Mouse (Mus musculus) small intestine, adult 2 months (tissue): Measurements from ENCODE around the gene Arfrp1. TPM values are rescaled to one million over a fixed set of nuclear protein-coding genes. Genes with fewer than 3 reads are reported as not detected.

Experiments used
- H3K27ac ChIP-seq: fragments of 200-500 bp; 2 replicates; pipeline ENCODE4 v1.5.1; 2012; ENCODE audit warnings: low read depth, low read length, control low read depth, inconsistent platforms; ENCODE audit not compliant: insufficient read depth
- H3K27me3 ChIP-seq: fragments of 200-500 bp; 2 replicates; pipeline ENCODE4 v1.6.1; 2012; ENCODE audit warnings: mild to moderate bottlenecking, moderate library complexity, low read length, inconsistent platforms; ENCODE audit not compliant: control insufficient read depth, insufficient read depth
- H3K36me3 ChIP-seq: fragments of 200-500 bp; 2 replicates; pipeline ENCODE4 v1.6.1; 2012; ENCODE audit warnings: mild to moderate bottlenecking, low read length, control low read depth, inconsistent platforms; ENCODE audit not compliant: control insufficient read depth, insufficient read depth
- H3K4me1 ChIP-seq: fragments of 200-500 bp; 2 replicates; pipeline ENCODE4 v1.6.1; 2012; ENCODE audit warnings: low read length, inconsistent platforms, mixed read lengths; ENCODE audit not compliant: control insufficient read depth, insufficient read depth, insufficient read length
- H3K4me3 ChIP-seq: fragments of 200-500 bp; 2 replicates; pipeline ENCODE4 v1.5.1; 2012; ENCODE audit warnings: low read depth, mild to moderate bottlenecking, control low read depth, inconsistent platforms, low read length, moderate library complexity
- CTCF ChIP-seq: fragments of 200-500 bp; IDR thresholded peaks from 2 replicates; pipeline ENCODE4 v1.5.1; 2012; ENCODE audit warnings: low read depth, mild to moderate bottlenecking, control low read depth, inconsistent platforms, low read length, moderate library complexity, mixed read lengths; ENCODE audit not compliant: insufficient replicate concordance, insufficient read length; ENCODE audit errors: extremely low read depth
- POLR2A ChIP-seq: fragments of 200-500 bp; IDR thresholded peaks from 2 replicates; pipeline ENCODE4 v1.6.1; 2012; ENCODE audit warnings: low read depth, mild to moderate bottlenecking, control low read depth, inconsistent platforms, low read length, moderate library complexity
- WGBS: fragments of 180-500 bp; shearing (Covaris S2); methylation state at CpG from one replicate; pipeline ENCODE4 v1.1.7; 2018; 5-methylcytosine and 5-hydroxymethylcytosine counted together
- polyA plus RNA-seq: library from polyadenylated mRNA; depleted of rRNA; stranded (reverse); fragments of >200 nt; gene quantifications from 2 replicates; pipeline ENCODE4 v1.2.3, GENCODE M21; 2012

Arfrp1 gene
- polyA plus RNA-seq, 1 experiment = 23.5 TPM

- 91% methylated on average over 6 of the region's 6 CpGs for WGBS
- no peak for TF ChIP-seq POLR2A
- TF ChIP-seq CTCF = no peak
These were observed 22.4 kb downstream of the Arfrp1 start for GRCm38 (mm10) chr2:181342766-181343165.

GRCm38 (mm10) chr2:181340426-181340825, 24.8 kb downstream of the Arfrp1 start:
- H3K27me3 ChIP-seq = no peaks in the 10 kb centered on the region
- WGBS = 91% methylated on average over 4 of the region's 4 CpGs
- no peak for TF ChIP-seq CTCF
- no peak overlapping the region for H3K4me3 ChIP-seq
- H3K36me3 ChIP-seq = peaks cover 23% of the 10 kb centered on the region
- no peaks in the 10 kb centered on the region for H3K4me1 ChIP-seq
- H3K27ac ChIP-seq = no peak overlapping the region

More at GRCm38 (mm10) chr2:181342766-181343165, 22.4 kb downstream of the Arfrp1 start:
- Histone ChIP-seq H3K4me1 (no peaks in the 10 kb centered on the region), H3K27ac (no peak overlapping the region), H3K36me3 (peaks cover 18% of the 10 kb centered on the region), H3K4me3 (no peak overlapping the region), H3K27me3 (no peaks in the 10 kb centered on the region)

- no peaks in the 10 kb centered on the region for H3K27me3 ChIP-seq
- no peak overlapping the region for H3K4me3 ChIP-seq
- 54% methylated on average over 3 of the region's 3 CpGs for WGBS
- no peaks in the 10 kb centered on the region for H3K4me1 ChIP-seq
- peaks cover 17% of the 10 kb centered on the region for H3K36me3 ChIP-seq
- TF ChIP-seq CTCF (no peak), POLR2A (no peak)
- no peak overlapping the region for H3K27ac ChIP-seq
These were observed 31.2 kb downstream of the Arfrp1 start for GRCm38 (mm10) chr2:181334023-181334422.

GRCm38 (mm10) chr2:181332542-181332941, 32.7 kb downstream of the Arfrp1 start:
- TF ChIP-seq CTCF (no peak), POLR2A (no peak)
- no peaks in the 10 kb centered on the region for H3K27me3 ChIP-seq
- H3K36me3 ChIP-seq = peaks cover 14% of the 10 kb centered on the region
- H3K27ac ChIP-seq = no peak overlapping the region
- no peaks in the 10 kb centered on the region for H3K4me1 ChIP-seq
- H3K4me3 ChIP-seq = no peak overlapping the region

- H3K27ac ChIP-seq = no peak overlapping the region
- H3K4me1 ChIP-seq = no peaks in the 10 kb centered on the region
- no peak for TF ChIP-seq POLR2A
- no peak for TF ChIP-seq CTCF
- peaks cover 30% of the 10 kb centered on the region for H3K36me3 ChIP-seq
- H3K4me3 ChIP-seq = no peak overlapping the region
- H3K27me3 ChIP-seq = no peaks in the 10 kb centered on the region
- WGBS = 89% methylated on average over 2 of the region's 2 CpGs
These were observed 39.1 kb downstream of the Arfrp1 start for GRCm38 (mm10) chr2:181326098-181326497.

- no peak overlapping the region for H3K27ac ChIP-seq
- TF ChIP-seq CTCF (no peak), POLR2A (no peak)
- WGBS = 93% methylated on average over 5 of the region's 5 CpGs
- H3K27me3 ChIP-seq = no peaks in the 10 kb centered on the region
- H3K36me3 ChIP-seq = peaks cover 21% of the 10 kb centered on the region
- no peak overlapping the region for H3K4me3 ChIP-seq
- H3K4me1 ChIP-seq = peaks cover 2% of the 10 kb centered on the region; the same call in 1 of the 2 replicates
These were observed 43.1 kb downstream of the Arfrp1 start for GRCm38 (mm10) chr2:181322136-181322535.

GRCm38 (mm10) chr2:181320103-181320499, 45.1 kb downstream of the Arfrp1 start:
- WGBS = 6% methylated on average over 7 of the region's 7 CpGs
- H3K4me1 ChIP-seq = peaks cover 2% of the 10 kb centered on the region; the same call in 1 of the 2 replicates
- no peaks in the 10 kb centered on the region for H3K27me3 ChIP-seq
- H3K4me3 ChIP-seq = peak overlapping the region; percentile 67
- no peak for TF ChIP-seq POLR2A
- no peak for TF ChIP-seq CTCF
- peaks cover 15% of the 10 kb centered on the region for H3K36me3 ChIP-seq
- peak overlapping the region; percentile 57 for H3K27ac ChIP-seq
